8 mouse cellular contexts compared by ENCODE assay signal in the genomic region with DNA sequence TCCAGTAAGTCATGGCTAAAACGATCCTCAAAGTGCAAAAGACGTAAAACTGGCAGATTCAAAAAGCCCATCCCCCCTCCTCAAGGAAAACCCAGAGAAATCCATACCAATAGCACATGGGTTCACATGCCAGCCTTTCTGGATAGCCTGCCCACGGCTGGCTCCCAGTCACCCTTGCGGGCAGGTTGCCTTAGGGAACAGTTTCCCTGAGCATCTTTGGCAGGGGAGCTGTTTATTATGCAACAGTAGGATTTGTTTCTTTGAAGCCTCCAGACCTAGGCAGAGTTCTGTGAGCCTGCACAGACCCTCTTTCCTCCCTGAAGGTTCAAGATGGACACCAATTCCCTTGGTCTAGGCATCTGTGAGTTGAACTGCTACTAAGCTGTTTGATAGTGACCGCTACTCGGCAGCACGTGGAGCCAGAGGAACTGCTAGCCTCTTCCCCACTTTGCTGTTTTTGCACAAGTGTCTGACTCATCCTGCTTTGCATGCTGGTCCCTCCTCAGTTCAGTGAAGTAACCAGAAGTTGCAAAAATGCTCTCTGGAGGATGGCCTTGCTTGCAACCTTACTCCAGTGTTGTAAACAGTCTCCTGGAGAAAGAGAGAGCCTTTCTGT. TPM values are rescaled to one million over a fixed set of nuclear protein-coding genes. Genes with fewer than 3 reads are reported as not detected.
DNase-seq lines count a peak whose midpoint lies in the region; ATAC-seq and TF ChIP-seq lines count a peak whose summit lies in the region.

No protein-coding gene starts in this region.

- peaks cover 13% of the 10 kb centered on the region for H3K36me3 ChIP-seq in liver, postnatal 0 days (replicated peaks; ENCODE audit: insufficient read depth, low read length)
- H3K36me3 ChIP-seq in myocyte (ENCODE audit: control insufficient read depth, insufficient read depth): peaks cover 1% of the 10 kb centered on the region
- H3K36me3 ChIP-seq in hindbrain, embryonic 10.5 days: peaks cover 52% of the 10 kb centered on the region

- DNase-seq in gastrocnemius, adult 18-20 months (ENCODE audit: low spot score): peak; percentile 62
- no peak for DNase-seq in gastrocnemius, postnatal 25 days
- peak; percentile 36 for DNase-seq in liver, postnatal 0 days
- DNase-seq in liver: no peak
- peak; percentile 72 for DNase-seq in adrenal gland, postnatal 10 days
- no peak for DNase-seq in hindbrain, embryonic 10.5 days (ENCODE audit: low spot score)
- no peak for DNase-seq in urinary bladder, postnatal 4 days (ENCODE audit: low spot score in 2 of 2)

- no peak for TF ChIP-seq POLR2A in myocyte (IDR thresholded peaks at IDR 0.05; ENCODE audit: insufficient read length, low read depth)

- H3K9ac ChIP-seq in liver, postnatal 0 days (replicated peaks): no peak overlapping the region

- TF ChIP-seq CTCF in liver, postnatal 0 days (IDR thresholded peaks at IDR 0.05; ENCODE audit: low read depth): no peak

- peaks cover 50% of the 10 kb centered on the region for H3K4me1 ChIP-seq in liver, postnatal 0 days (ENCODE audit: insufficient read depth)
- peaks cover 31% of the 10 kb centered on the region for H3K4me1 ChIP-seq in hindbrain, embryonic 10.5 days (replicated peaks)

- TF ChIP-seq EP300 in liver, postnatal 0 days (IDR thresholded peaks at IDR 0.05; ENCODE audit: low read depth): no peak

- no peaks in the 10 kb centered on the region for H3K9me3 ChIP-seq in liver, postnatal 0 days (ENCODE audit: low read length)
- H3K9me3 ChIP-seq in hindbrain, embryonic 10.5 days: 0 out of 2 replicates have a peak, but pooled peaks cover 4% of the 10 kb centered on the region

- H3K79me2 ChIP-seq in myocyte (ENCODE audit: control insufficient read depth, insufficient read depth): peaks cover 51% of the 10 kb centered on the region

- ATAC-seq in liver, postnatal 0 days: peak; percentile 11; the same call in 1 of the 2 replicates

- no peak overlapping the region for H3ac ChIP-seq in myocyte (ENCODE audit: control insufficient read depth, insufficient read length)

- H3K4me2 ChIP-seq in liver, postnatal 0 days (ENCODE audit: low read depth, low read length): no peak overlapping the region
- H3K4me2 ChIP-seq in myocyte (ENCODE audit: low read depth): peak overlapping the region; percentile 61

- H3K27me3 ChIP-seq in liver, postnatal 0 days (ENCODE audit: insufficient read depth, low read length): no peaks in the 10 kb centered on the region
- no peaks in the 10 kb centered on the region for H3K27me3 ChIP-seq in myocyte (ENCODE audit: control insufficient read depth, insufficient read depth, insufficient read length)
- no peaks in the 10 kb centered on the region for H3K27me3 ChIP-seq in hindbrain, embryonic 10.5 days (ENCODE audit: insufficient read depth, poor library complexity, severe bottlenecking)

- no peak overlapping the region for H3K4me3 ChIP-seq in liver, postnatal 0 days (ENCODE audit: low read depth, low read length)
- no peak overlapping the region for H3K4me3 ChIP-seq in myocyte
- no peak overlapping the region for H3K4me3 ChIP-seq in hindbrain, embryonic 10.5 days

- WGBS in liver, postnatal 0 days (ENCODE audit: insufficient replicate concordance): 43% methylated on average over 7 of the region's 7 CpGs
- WGBS in hindbrain, embryonic 10.5 days: 89% methylated on average over 7 of the region's 7 CpGs

- H3K27ac ChIP-seq in liver, postnatal 0 days (ENCODE audit: low read depth): peak overlapping the region; percentile 48
- H3K27ac ChIP-seq in hindbrain, embryonic 10.5 days: no peak overlapping the region

TF ChIP-seq in myocyte, 11 proteins besides CTCF, POLR2A, EP300 and RAD21:
- no peak for TF ChIP-seq REST (IDR thresholded peaks at IDR 0.05; ENCODE audit: insufficient read depth, insufficient read length)
- TF ChIP-seq MAX (IDR thresholded peaks at IDR 0.05; ENCODE audit: low read depth): peak; percentile 60
- TF ChIP-seq USF1 (IDR thresholded peaks at IDR 0.05; ENCODE audit: low read depth): peak; percentile 13

RNA-seq across cellular contexts. Expression of a gene that starts 33.5 kb away (rescaled TPM):
- total RNA-seq in gastrocnemius, adult 18-20 months (2021): 1 to 10 TPM; 6.8 to 8.4 TPM
- 10 to 100 TPM in 1 of 2 experiments, 1 to 10 TPM in 1; 5.6 to 10.5 TPM for total RNA-seq in gastrocnemius, postnatal 25 days (2021)
- polyA plus RNA-seq in liver, postnatal 0 days (2015; fragmentation: Nextera tagmentation; extraction: Ambion mirVana): 80.8 and 82.7 TPM in 2 replicates
- total RNA-seq in adrenal gland, postnatal 10 days (2021): 10 to 100 TPM; 61.7 to 68.2 TPM
- polyA plus RNA-seq in myocyte (2012; fragmentation: generic; extraction: Trizol): 32.7 TPM
- polyA plus RNA-seq in hindbrain, embryonic 10.5 days (2016; fragmentation: Nextera tagmentation; extraction: Ambion mirVana): 67.0 and 74.3 TPM in 2 replicates

RNA-seq across cellular contexts. Expression of a gene that starts 40.9 kb away (rescaled TPM):
- total RNA-seq in gastrocnemius, adult 18-20 months (2021): 10 to 100 TPM; 30.3 to 35.6 TPM
- 10 to 100 TPM; 23.5 to 39.7 TPM for total RNA-seq in gastrocnemius, postnatal 25 days (2021)
- 302 and 303 TPM in 2 replicates for polyA plus RNA-seq in liver, postnatal 0 days (2015; fragmentation: Nextera tagmentation; extraction: Ambion mirVana)
- total RNA-seq in adrenal gland, postnatal 10 days (2021): 100 to 1,000 TPM; 175 to 226 TPM
- polyA plus RNA-seq in myocyte (2012; fragmentation: generic; extraction: Trizol): 90.6 TPM
- 105 and 106 TPM in 2 replicates for polyA plus RNA-seq in hindbrain, embryonic 10.5 days (2016; fragmentation: Nextera tagmentation; extraction: Ambion mirVana)

Comparison
In these comparisons a context has a peak if more than half of its experiments do, and no peak if none do; other contexts are left out.
1. DNase-seq: peak in gastrocnemius, adult 18-20 months (single experiment), liver, postnatal 0 days (single experiment) and adrenal gland, postnatal 10 days (single experiment); none in gastrocnemius, postnatal 25 days (single experiment), liver (single experiment), hindbrain, embryonic 10.5 days (single experiment) and urinary bladder, postnatal 4 days (0 of 2).
2. RNA of a gene that starts 33.5 kb away (total RNA-seq): 61.7 to 68.2 TPM in adrenal gland, postnatal 10 days; 5.6 to 10.5 TPM in gastrocnemius, postnatal 25 days and 6.8 to 8.4 TPM in gastrocnemius, adult 18-20 months; every median in the first group is over 4 times any median in the second.
3. RNA of a gene that starts 40.9 kb away (total RNA-seq): 175 to 226 TPM in adrenal gland, postnatal 10 days; 23.5 to 39.7 TPM in gastrocnemius, postnatal 25 days and 30.3 to 35.6 TPM in gastrocnemius, adult 18-20 months; every median in the first group is over 4 times any median in the second.